Mouse (Mus musculus): ENCODE data around the gene D1Pas1. TPM values are rescaled to one million over a fixed set of nuclear protein-coding genes. Genes with fewer than 3 reads are reported as not detected.

The D1Pas1 gene
- polyA plus RNA-seq, 1 experiment from 2014 or later: 0.37 TPM

DNA sequence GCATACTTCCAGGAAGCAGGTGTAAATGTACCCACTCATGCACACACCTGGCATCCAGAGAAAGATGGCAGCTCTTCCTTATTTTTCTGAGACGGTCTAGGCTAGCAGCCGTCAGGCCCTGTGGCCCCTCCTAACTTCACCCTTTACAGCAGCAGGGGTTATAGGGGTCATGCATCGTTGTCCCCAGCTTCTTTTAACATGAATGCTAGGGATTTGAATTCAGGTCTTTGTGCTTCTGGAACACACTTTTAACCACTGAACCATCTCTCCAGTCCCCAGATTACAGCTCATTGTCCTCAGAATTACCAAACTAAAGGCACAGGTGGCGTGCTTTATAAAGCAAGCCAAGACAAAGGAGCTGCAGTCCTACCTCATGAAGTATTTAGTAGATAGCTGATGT, 12.6 kb upstream of the D1Pas1 start:
- WGBS: 82% methylated on average over 4 of the region's 4 CpGs
- Histone ChIP-seq H3K9me3 (replicated peaks) (no peaks in the 10 kb centered on the region), H3K4me2 (no peak overlapping the region), H3K36me3 (no peaks in the 10 kb centered on the region), H3K9ac (no peak overlapping the region), H3K27ac (ENCODE audit: poor library complexity, severe bottlenecking) (no peak overlapping the region), H3K27me3 (replicated peaks) (no peaks in the 10 kb centered on the region), H3K4me3 (no peak overlapping the region), H3K4me1 (replicated peaks) (no peaks in the 10 kb centered on the region)
- no peak for ATAC-seq (ENCODE audit: insufficient number of reproducible peaks, low FRiP score)

DNA sequence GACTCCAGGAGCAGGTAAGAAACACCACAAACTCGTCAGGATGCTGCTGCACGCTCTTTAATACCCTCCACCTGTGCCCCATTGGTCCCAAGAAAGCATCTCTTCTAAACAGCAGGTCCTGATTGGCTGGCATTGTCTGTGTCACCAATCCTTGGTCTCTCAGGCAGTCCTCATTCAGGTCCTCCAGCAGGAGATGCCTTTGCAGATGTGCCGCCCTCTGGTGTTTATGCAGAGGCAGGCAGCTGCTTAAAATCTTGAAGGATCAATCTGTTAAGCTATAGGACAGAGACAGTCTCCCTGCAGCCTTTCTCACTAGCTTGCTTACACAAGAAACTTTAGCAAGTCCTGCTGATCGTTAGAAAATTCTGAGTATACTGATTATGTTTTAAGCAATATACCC, 7.8 kb upstream of the D1Pas1 start:
- ATAC-seq (ENCODE audit: insufficient number of reproducible peaks, low FRiP score): no peak
- Histone ChIP-seq H3K27me3 (replicated peaks) (no peaks in the 10 kb centered on the region), H3K27ac (ENCODE audit: poor library complexity, severe bottlenecking) (no peak overlapping the region), H3K4me2 (no peak overlapping the region), H3K9me3 (replicated peaks) (no peaks in the 10 kb centered on the region), H3K4me3 (no peak overlapping the region), H3K4me1 (replicated peaks) (no peaks in the 10 kb centered on the region), H3K36me3 (no peaks in the 10 kb centered on the region), H3K9ac (no peak overlapping the region)
- WGBS: 40% methylated on average over 4 of the region's 4 CpGs

- Histone ChIP-seq H3K9ac (no peak overlapping the region), H3K36me3 (no peaks in the 10 kb centered on the region), H3K27me3 (replicated peaks) (no peaks in the 10 kb centered on the region), H3K4me3 (no peak overlapping the region), H3K9me3 (replicated peaks) (peaks cover 27% of the 10 kb centered on the region), H3K27ac (ENCODE audit: poor library complexity, severe bottlenecking) (no peak overlapping the region), H3K4me1 (replicated peaks) (no peaks in the 10 kb centered on the region), H3K4me2 (no peak overlapping the region)
- no peak for ATAC-seq (ENCODE audit: insufficient number of reproducible peaks, low FRiP score)
- 50% methylated on average over 4 of the region's 4 CpGs for WGBS
These were observed 2.9 kb upstream of the D1Pas1 start for GRCm38 (mm10) chr1:186964143-186964875.

GRCm38 (mm10) chr1:186967926-186968325, 710 bp downstream of the D1Pas1 start:
- Histone ChIP-seq H3K9ac (no peak overlapping the region), H3K4me2 (no peak overlapping the region), H3K4me1 (replicated peaks) (no peaks in the 10 kb centered on the region), H3K36me3 (no peaks in the 10 kb centered on the region), H3K27ac (ENCODE audit: poor library complexity, severe bottlenecking) (no peak overlapping the region), H3K4me3 (no peak overlapping the region), H3K27me3 (replicated peaks) (no peaks in the 10 kb centered on the region), H3K9me3 (replicated peaks) (peaks cover 31% of the 10 kb centered on the region)
- 86% methylated on average over 34 of the region's 34 CpGs for WGBS
- ATAC-seq (ENCODE audit: insufficient number of reproducible peaks, low FRiP score): no peak

DNA sequence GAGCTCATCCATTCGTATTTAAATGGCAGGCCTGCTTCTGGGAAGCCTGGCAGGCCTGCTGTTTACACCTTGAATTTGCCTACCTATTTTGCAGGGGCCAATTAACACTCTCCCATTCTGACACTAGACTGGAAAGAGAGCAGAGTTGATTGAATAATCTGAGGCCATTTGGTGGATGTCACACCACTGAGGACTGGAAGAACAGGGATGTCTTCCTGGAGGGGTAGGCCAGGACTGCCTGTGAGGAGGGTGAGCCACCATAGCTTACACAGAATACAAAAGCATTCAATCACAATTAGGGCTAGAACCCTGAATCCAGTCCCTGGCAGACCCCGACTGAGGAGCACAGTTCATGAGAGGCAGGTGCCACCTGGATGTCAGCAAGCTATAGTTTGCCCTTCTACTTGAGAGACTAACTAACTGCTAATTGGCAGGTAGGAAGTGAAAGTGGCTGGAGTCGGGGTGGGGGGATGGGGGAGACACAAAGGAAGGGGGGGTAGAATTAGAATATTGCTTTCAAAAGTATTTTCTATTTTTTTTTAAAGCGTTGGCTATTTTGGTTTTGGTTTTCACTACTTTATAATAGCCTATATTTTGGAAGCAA, 9.8 kb downstream of the D1Pas1 start:
- WGBS: 52% methylated on average over 4 of the region's 4 CpGs
- no peak overlapping the region for H3K9ac ChIP-seq
- no peak for ATAC-seq (ENCODE audit: insufficient number of reproducible peaks, low FRiP score)
- H3K4me1 ChIP-seq (replicated peaks): peaks cover 8% of the 10 kb centered on the region
- no peak overlapping the region for H3K4me3 ChIP-seq
- H3K36me3 ChIP-seq: no peaks in the 10 kb centered on the region
- H3K27ac ChIP-seq (ENCODE audit: poor library complexity, severe bottlenecking): no peak overlapping the region
- H3K9me3 ChIP-seq (replicated peaks): no peaks in the 10 kb centered on the region
- no peaks in the 10 kb centered on the region for H3K27me3 ChIP-seq (replicated peaks)
- no peak overlapping the region for H3K4me2 ChIP-seq

DNA sequence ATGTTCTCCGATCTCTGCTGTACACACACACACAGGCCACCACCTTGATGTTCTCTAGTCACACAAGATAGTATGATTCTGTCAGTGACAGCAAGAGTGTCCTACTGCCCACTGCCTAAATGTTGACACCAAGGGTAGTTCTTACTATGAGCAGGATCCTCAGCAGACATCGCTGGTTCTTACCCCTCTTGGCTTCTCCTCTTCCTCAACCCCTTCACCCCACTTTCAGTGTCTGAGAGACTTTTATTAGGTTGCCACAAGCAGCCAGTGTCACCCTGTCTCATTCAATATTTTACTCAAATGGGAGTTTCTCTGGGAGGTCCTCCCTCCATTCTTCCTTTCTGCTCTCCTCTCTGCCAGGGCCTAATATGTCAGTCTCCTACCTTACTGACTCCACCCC, 10.6 kb downstream of the D1Pas1 start:
- H3K4me3 ChIP-seq: no peak overlapping the region
- no peaks in the 10 kb centered on the region for H3K9me3 ChIP-seq (replicated peaks)
- no peak for ATAC-seq (ENCODE audit: insufficient number of reproducible peaks, low FRiP score)
- peaks cover 8% of the 10 kb centered on the region for H3K4me1 ChIP-seq (replicated peaks)
- no peak overlapping the region for H3K27ac ChIP-seq (ENCODE audit: poor library complexity, severe bottlenecking)
- no peak overlapping the region for H3K4me2 ChIP-seq
- no peaks in the 10 kb centered on the region for H3K36me3 ChIP-seq
- H3K27me3 ChIP-seq (replicated peaks): no peaks in the 10 kb centered on the region
- no peak overlapping the region for H3K9ac ChIP-seq
- WGBS: 88% methylated on average over 2 of the region's 2 CpGs

DNA sequence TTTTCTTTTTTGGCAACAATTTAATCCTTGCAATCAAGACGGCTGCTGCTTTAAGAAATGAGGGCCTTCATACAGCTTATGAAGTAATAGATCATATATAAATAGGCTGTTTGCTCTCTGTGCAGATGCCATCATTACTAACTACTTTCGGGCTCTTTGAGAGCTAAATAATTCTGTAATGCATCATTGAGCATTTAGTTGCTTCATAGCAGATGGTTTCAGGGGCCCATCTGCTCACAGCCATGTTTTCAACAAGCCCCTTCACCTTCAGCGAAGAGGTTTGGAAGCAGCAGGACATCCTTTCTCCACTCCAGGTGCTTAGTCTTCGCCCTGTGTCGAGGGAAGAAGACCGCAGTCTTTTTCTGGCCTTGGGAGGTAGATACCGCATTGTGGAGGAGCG, 12.2 kb downstream of the D1Pas1 start:
- Histone ChIP-seq H3K27ac (ENCODE audit: poor library complexity, severe bottlenecking) (no peak overlapping the region), H3K4me1 (replicated peaks) (no peaks in the 10 kb centered on the region), H3K4me3 (no peak overlapping the region), H3K4me2 (no peak overlapping the region), H3K9ac (no peak overlapping the region), H3K36me3 (no peaks in the 10 kb centered on the region), H3K27me3 (replicated peaks) (no peaks in the 10 kb centered on the region), H3K9me3 (replicated peaks) (no peaks in the 10 kb centered on the region)
- ATAC-seq (ENCODE audit: insufficient number of reproducible peaks, low FRiP score): no peak
- WGBS: 82% methylated on average over 8 of the region's 8 CpGs

DNA sequence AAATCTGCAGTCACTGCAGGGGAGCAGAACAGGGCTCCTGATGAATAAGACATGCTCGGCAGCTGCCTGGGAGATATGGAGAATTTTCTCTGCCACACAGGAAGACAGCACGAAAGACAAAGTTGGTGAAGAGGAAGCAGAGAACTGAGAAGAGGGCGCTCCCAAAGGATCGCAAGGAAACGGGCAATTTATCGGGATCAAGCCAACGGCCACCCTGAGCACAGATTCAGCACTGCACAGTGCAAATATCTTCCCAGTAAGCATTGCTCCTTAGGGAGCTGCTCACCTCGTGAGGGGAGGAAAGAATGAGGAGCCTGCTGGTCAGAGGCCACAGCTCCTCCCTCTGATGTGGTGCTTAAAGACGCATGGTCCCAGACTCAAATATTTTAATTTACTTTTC, 13.3 kb downstream of the D1Pas1 start:
- no peaks in the 10 kb centered on the region for H3K9me3 ChIP-seq (replicated peaks)
- no peaks in the 10 kb centered on the region for H3K4me1 ChIP-seq (replicated peaks)
- no peak overlapping the region for H3K27ac ChIP-seq (ENCODE audit: poor library complexity, severe bottlenecking)
- no peaks in the 10 kb centered on the region for H3K27me3 ChIP-seq (replicated peaks)
- H3K9ac ChIP-seq: no peak overlapping the region
- ATAC-seq (ENCODE audit: insufficient number of reproducible peaks, low FRiP score): no peak
- H3K36me3 ChIP-seq: no peaks in the 10 kb centered on the region
- H3K4me2 ChIP-seq: no peak overlapping the region
- no peak overlapping the region for H3K4me3 ChIP-seq
- 61% methylated on average over 9 of the region's 9 CpGs for WGBS

- Histone ChIP-seq H3K4me1 (replicated peaks) (0 out of 2 replicates have a peak, but pooled peaks cover 2% of the 10 kb centered on the region), H3K36me3 (no peaks in the 10 kb centered on the region), H3K27me3 (replicated peaks) (no peaks in the 10 kb centered on the region), H3K9me3 (replicated peaks) (no peaks in the 10 kb centered on the region), H3K9ac (no peak overlapping the region), H3K4me2 (no peak overlapping the region), H3K27ac (ENCODE audit: poor library complexity, severe bottlenecking) (no peak overlapping the region), H3K4me3 (no peak overlapping the region)
- no peak for ATAC-seq (ENCODE audit: insufficient number of reproducible peaks, low FRiP score)
- 89% methylated on average over 11 of the region's 11 CpGs for WGBS
These were observed 17.9 kb downstream of the D1Pas1 start for GRCm38 (mm10) chr1:186985131-186985530.

DNA sequence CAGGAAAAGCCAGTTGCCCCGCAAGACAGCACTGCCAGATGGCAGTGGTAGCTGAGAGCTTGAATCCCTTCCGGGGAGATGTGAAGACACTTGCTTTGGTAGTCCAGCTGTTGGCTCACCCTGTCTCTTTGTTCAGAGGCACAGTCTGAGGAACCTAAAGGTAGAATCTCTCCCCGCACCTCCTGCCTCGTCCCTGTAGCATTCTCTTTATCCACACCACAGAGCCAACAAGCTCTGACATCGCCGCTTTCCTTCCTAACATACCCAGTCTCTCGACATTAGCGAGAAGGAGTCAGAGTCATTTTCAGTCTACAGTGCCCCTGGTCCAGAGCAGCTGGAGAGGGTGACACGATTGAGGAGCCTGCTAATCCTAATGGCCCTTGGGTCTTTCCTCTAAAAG, 18.9 kb downstream of the D1Pas1 start:
- H3K4me1 ChIP-seq (replicated peaks): 0 out of 2 replicates have a peak, but pooled peaks cover 5% of the 10 kb centered on the region
- 78% methylated on average over 9 of the region's 9 CpGs for WGBS
- H3K4me3 ChIP-seq: no peak overlapping the region
- no peaks in the 10 kb centered on the region for H3K27me3 ChIP-seq (replicated peaks)
- H3K36me3 ChIP-seq: no peaks in the 10 kb centered on the region
- no peak overlapping the region for H3K4me2 ChIP-seq
- no peak for ATAC-seq (ENCODE audit: insufficient number of reproducible peaks, low FRiP score)
- H3K9ac ChIP-seq: no peak overlapping the region
- no peak overlapping the region for H3K27ac ChIP-seq (ENCODE audit: poor library complexity, severe bottlenecking)
- H3K9me3 ChIP-seq (replicated peaks): no peaks in the 10 kb centered on the region

GRCm38 (mm10) chr1:186986506-186986905, 19.3 kb downstream of the D1Pas1 start:
- Histone ChIP-seq H3K27me3 (replicated peaks) (no peaks in the 10 kb centered on the region), H3K9ac (no peak overlapping the region), H3K36me3 (no peaks in the 10 kb centered on the region), H3K4me3 (no peak overlapping the region), H3K9me3 (replicated peaks) (no peaks in the 10 kb centered on the region), H3K27ac (ENCODE audit: poor library complexity, severe bottlenecking) (no peak overlapping the region), H3K4me1 (replicated peaks) (0 out of 2 replicates have a peak, but pooled peaks cover 5% of the 10 kb centered on the region), H3K4me2 (no peak overlapping the region)
- 78% methylated on average over 8 of the region's 8 CpGs for WGBS
- ATAC-seq (ENCODE audit: insufficient number of reproducible peaks, low FRiP score): no peak
